Mouse (Mus musculus) liver, embryonic 14.5 days (tissue): ENCODE measurements around the gene Gna12.

ENCODE experiments used
- CTCF ChIP-seq: IDR thresholded peaks from 2 replicates; pipeline ENCODE4 v1.5.1; 2016; ENCODE audit warnings: antibody characterized with exemption, low read depth, control low read depth
- EP300 ChIP-seq: IDR thresholded peaks from 2 replicates; pipeline ENCODE4 v1.6.1; 2016; ENCODE audit warnings: antibody characterized with exemption, low read depth

DNA sequence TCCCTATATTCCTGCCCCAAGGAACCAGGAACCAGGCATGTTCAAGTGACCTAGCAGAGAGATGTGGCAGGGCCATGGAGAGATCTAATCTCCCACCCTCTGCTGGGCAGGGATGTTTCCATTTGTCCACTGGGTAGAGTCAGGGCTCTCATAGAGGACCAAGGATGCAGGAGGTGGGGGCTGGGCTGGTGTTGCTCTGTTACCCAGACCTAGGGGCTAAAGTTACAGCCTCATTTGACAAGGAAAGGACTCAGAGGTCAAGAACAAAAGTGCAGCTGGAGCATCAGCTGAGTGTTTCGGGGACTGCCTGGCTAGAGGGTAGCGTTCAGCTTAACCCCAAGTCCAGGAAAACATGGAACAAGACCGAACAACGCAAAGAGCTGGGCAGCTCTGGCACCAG lies 9.7 kb downstream of the Gna12 start:
- no peak for TF ChIP-seq CTCF
- no peak for TF ChIP-seq EP300
